Mouse (Mus musculus) megakaryocyte, embryonic 14.5 days (primary cell): ENCODE measurements around the gene Srbd1.

Experiments
- FLI1 ChIP-seq: IDR thresholded peaks from 2 replicates; pipeline ENCODE4 v1.6.1; 2012; ENCODE audit warnings: low read length, inconsistent platforms, mixed read lengths
- GATA1 ChIP-seq: IDR thresholded peaks from 3 replicates; pipeline ENCODE4 v1.6.1; 2012; ENCODE audit warnings: mixed read lengths, low read length, inconsistent platforms, borderline replicate concordance

DNA sequence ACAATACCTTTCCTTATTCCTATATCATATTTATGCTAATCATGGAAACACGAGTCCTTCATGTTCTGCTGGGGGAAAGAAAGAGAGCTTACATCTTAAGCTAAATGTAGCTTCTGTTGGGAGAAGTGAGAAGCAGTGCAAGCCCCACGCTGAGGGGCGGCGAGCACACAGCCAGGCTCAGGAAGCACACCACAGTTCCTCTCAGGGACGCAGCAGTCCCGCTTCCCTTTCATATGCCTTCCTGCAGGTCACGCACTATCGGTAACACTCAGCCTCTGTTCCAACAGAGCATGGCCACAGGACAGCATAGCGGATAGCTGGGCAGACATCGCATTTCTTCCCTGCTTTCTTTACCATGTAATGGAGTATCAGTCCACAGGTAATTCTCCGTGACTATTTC, 66.9 kb downstream of the Srbd1 start:
- TF ChIP-seq GATA1 = no peak
- TF ChIP-seq FLI1 = no peak
